Mouse (Mus musculus) spleen, postnatal 4 days (tissue): ENCODE measurements at regions not wholly inside any gene's neighbourhood (a gene's known extent, or its start where the extent isn't known, plus 50 kb on each side); places are given as distances from the start of the nearest gene placed in this dataset.

Experiments used
- DNase-seq, 2 experiments: peaks; one replicate each; pipeline ENCODE4 v3.0.0; 2022; ENCODE audit warnings: low spot score in 2 of 2

- DNase-seq, result no peak
Measured at GRCm38 (mm10) chr9:50395543-50395942, 50.8 kb upstream of the Rpl10-ps3 start.

- no peak for DNase-seq
Measured at GRCm38 (mm10) chr9:50396051-50396450, 51.3 kb upstream of the Rpl10-ps3 start.

- DNase-seq, result no peak
Measured at GRCm38 (mm10) chr9:50408396-50408795, 63.6 kb upstream of the Rpl10-ps3 start.

GRCm38 (mm10) chr9:50408845-50409244 lies 64.1 kb upstream of the Rpl10-ps3 start:
- no peak for DNase-seq

- no peak for DNase-seq
Measured at GRCm38 (mm10) chr9:50412986-50413385, 68.2 kb upstream of the Rpl10-ps3 start.

GRCm38 (mm10) chr9:50413514-50414335 lies 69.0 kb upstream of the Rpl10-ps3 start:
- no peak for DNase-seq

GRCm38 (mm10) chr9:50414796-50415340 lies 70.1 kb upstream of the Rpl10-ps3 start:
- DNase-seq, result no peak

GRCm38 (mm10) chr9:50416677-50417076 lies 71.9 kb upstream of the Rpl10-ps3 start:
- no peak for DNase-seq

GRCm38 (mm10) chr9:50421061-50421460 lies 73.3 kb upstream of the Plet1 start:
- no peak for DNase-seq

GRCm38 (mm10) chr9:50421572-50422285 lies 72.6 kb upstream of the Plet1 start:
- no peak for DNase-seq

GRCm38 (mm10) chr9:50425866-50426495 lies 68.3 kb upstream of the Plet1 start:
- DNase-seq, result no peak

- DNase-seq, result no peak
Measured at GRCm38 (mm10) chr9:50430147-50430546, 64.2 kb upstream of the Plet1 start.

- DNase-seq, result no peak
Measured at GRCm38 (mm10) chr9:50433525-50433924, 60.8 kb upstream of the Plet1 start.

GRCm38 (mm10) chr9:50433978-50434377 lies 60.3 kb upstream of the Plet1 start:
- no peak for DNase-seq

- DNase-seq, result peak; percentile 52 to 80
Measured at GRCm38 (mm10) chr9:50437830-50438722, 56.2 kb upstream of the Plet1 start.

GRCm38 (mm10) chr9:50438738-50439137 lies 55.6 kb upstream of the Plet1 start:
- no peak for DNase-seq

GRCm38 (mm10) chr9:50440222-50440621 lies 54.1 kb upstream of the Plet1 start:
- DNase-seq, result no peak

GRCm38 (mm10) chr9:50440689-50441088 lies 53.6 kb upstream of the Plet1 start:
- DNase-seq, result no peak

GRCm38 (mm10) chr9:50443708-50444463 lies 50.4 kb upstream of the Plet1 start:
- peak; percentile 38 to 77 for DNase-seq
